Mouse (Mus musculus): ENCODE measurements around the gene Tmc7. TPM values are rescaled to one million over a fixed set of nuclear protein-coding genes. Genes with fewer than 3 reads are reported as not detected.

The Tmc7 gene
- polyA plus RNA-seq (2016; fragmentation: Nextera tagmentation; extraction: Ambion mirVana): 8.4 and 9.4 TPM in 2 replicates

DNA sequence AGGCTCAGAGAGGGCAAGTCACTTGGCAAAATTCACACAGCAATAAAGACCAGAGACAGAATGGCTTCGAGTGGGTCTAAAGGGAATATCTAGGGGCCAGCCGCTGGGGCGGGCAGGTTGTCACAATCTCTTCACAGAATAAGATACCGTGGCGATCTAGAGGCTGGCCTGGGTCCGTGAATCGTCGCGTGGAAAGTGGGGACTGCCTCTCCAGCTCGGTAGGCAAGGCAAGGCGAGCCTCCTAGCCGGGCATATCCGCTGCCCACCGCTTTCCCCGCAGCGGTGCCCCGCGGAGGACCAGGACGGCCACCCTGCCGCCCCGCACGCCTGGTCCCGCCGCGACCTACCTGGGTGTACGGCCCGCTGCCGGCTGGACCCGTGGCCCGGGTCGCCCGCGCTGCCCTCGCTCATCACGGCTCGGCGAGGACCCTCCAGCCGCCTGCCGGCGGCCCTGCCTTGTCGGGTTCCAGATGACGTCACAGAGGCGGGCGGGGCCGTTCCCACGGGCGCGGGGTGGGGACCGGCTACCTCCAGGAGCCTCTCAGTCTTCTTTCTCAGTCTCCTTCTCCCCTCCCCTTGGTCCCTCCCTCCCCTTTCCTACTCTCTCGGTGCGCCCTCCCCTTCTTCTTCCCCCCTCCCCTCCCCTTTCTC is at the start of gene Tmc7:
Tmc7 (minus strand) TSS at position 480 of the 651 bp plus-strand sequence.
- Histone ChIP-seq H3K27me3 (replicated peaks) (no peaks in the 10 kb centered on the region), H3K36me3 (0 out of 2 replicates have a peak, but pooled peaks cover 2% of the 10 kb centered on the region), H3K4me2 (replicated peaks) (peak within 1 kb of the TSS; percentile 82), H3K27ac (no peak within 1 kb of the TSS), H3K4me1 (peaks cover 10% of the 10 kb centered on the region), H3K4me3 (peak within 1 kb of the TSS; percentile 62), H3K9ac (peak within 1 kb of the TSS; percentile 83), H3K9me3 (peaks cover 10% of the 10 kb centered on the region; the same call in 1 of the 2 replicates)
- ATAC-seq (ENCODE audit: low FRiP score, low read depth): peak; percentile 83
- under 1% methylated on average over 46 of the region's 51 CpGs for WGBS

DNA sequence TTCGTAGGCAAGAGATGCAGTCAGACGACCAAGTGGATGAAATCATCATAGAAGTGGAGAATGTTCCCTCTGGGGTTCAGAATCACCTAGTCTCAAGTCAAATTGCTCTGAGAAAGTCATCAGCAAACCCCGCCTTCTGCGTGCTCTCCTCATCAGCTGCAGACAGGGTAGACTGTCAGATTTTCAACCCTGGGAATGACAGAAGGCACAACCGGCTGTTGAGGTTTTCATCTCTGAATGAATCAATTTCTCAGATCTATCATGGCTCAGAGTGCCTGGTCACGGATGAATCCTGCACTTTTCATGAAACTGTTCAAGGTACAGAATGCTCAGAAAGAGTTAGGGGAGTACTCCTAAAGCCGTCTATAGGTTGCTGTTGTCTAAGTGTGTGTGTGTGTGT is 49.4 kb upstream of the Tmc7 start:
- Histone ChIP-seq H3K27ac (no peak overlapping the region), H3K4me1 (no peaks in the 10 kb centered on the region), H3K36me3 (no peaks in the 10 kb centered on the region), H3K9me3 (no peaks in the 10 kb centered on the region), H3K27me3 (replicated peaks) (no peaks in the 10 kb centered on the region), H3K4me2 (replicated peaks) (no peak overlapping the region), H3K9ac (no peak overlapping the region), H3K4me3 (no peak overlapping the region)
- WGBS: 86% methylated on average over 7 of the region's 7 CpGs
- ATAC-seq (ENCODE audit: low FRiP score, low read depth): no peak

DNA sequence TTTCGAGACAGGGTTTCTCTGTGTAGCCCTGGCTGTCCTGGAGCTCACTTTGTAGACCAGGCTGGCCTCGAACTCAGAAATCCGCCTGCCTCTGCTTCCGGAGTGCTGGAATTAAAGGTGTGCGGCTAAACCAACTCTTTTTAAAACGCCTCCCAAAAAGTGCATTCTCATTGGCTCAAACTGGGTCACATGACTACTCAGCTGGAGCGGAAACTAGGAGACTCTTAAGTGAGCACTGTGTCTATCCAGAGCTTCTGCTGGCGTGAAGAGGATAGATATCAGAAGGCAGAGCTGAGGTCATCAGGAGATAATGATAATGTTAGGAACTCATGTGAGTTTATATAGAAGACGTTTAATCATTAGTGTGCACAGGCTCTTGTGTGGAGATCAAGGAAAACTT is 48.6 kb upstream of the Tmc7 start:
- H3K27me3 ChIP-seq (replicated peaks): no peaks in the 10 kb centered on the region
- no peaks in the 10 kb centered on the region for H3K4me1 ChIP-seq
- no peaks in the 10 kb centered on the region for H3K9me3 ChIP-seq
- H3K9ac ChIP-seq: no peak overlapping the region
- no peak overlapping the region for H3K4me3 ChIP-seq
- WGBS: 90% methylated on average over 9 of the region's 9 CpGs
- H3K4me2 ChIP-seq (replicated peaks): no peak overlapping the region
- H3K27ac ChIP-seq: no peak overlapping the region
- ATAC-seq (ENCODE audit: low FRiP score, low read depth): no peak
- H3K36me3 ChIP-seq: no peaks in the 10 kb centered on the region

DNA sequence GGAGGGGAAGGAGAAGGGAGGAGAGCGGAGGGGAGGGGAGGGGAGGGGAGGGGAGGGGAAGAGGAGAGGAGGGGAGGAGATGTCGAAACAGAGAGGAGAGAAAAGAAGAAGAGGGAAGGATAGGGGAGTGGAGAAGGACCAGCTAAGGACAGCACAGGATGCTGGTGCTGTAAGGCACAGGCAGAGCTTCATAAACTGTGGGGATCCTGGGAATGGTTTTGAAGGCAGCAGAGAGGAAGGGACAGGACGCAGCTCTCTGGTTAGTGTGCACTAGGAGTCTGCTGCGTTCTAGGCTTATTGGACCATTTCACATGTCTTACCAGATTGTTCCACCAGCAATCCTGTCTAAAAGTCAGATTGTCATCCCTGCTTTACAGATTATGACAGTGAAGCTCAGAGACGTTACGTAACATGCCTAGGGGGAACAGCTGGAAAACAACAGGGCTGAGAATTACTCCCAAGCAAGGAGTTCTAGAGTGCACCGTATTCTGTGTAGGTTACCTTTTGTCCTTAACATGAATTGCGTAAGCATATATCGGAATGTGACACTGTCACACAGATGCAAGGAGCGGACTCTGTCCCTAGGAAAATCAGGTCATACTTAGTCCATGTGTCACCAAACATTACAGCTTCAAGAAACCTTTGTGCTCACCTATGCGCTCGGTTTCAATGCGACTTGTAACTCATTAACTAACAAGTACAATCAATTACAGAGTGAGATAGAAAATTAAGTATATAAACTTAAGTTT is 43.2 kb upstream of the Tmc7 start:
- no peak overlapping the region for H3K4me3 ChIP-seq
- no peak overlapping the region for H3K4me2 ChIP-seq (replicated peaks)
- 81% methylated on average over 13 of the region's 13 CpGs for WGBS
- no peaks in the 10 kb centered on the region for H3K27me3 ChIP-seq (replicated peaks)
- no peak overlapping the region for H3K9ac ChIP-seq
- H3K36me3 ChIP-seq: no peaks in the 10 kb centered on the region
- ATAC-seq (ENCODE audit: low FRiP score, low read depth): no peak
- no peaks in the 10 kb centered on the region for H3K4me1 ChIP-seq
- no peaks in the 10 kb centered on the region for H3K9me3 ChIP-seq
- no peak overlapping the region for H3K27ac ChIP-seq

DNA sequence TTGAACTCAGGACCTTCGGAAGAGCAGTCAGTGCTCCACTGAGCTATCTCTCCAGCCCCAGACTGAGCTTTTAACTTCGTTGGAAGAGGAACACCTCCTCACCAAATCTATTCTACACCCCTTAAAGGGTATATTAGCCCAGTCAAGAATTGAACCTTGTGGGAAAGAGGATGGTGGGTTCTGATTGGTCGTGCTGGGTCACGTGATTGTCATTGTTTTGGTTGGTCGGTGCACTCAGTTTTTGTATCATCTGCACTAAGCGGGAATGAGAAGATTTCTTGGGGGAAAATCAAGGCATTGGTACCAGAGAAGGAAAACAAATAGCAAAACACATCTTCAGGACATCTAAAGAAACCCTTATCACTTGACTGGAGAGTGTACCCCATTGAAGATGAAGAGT is 36.6 kb upstream of the Tmc7 start:
- Histone ChIP-seq H3K36me3 (no peaks in the 10 kb centered on the region), H3K27ac (no peak overlapping the region), H3K4me3 (no peak overlapping the region), H3K4me1 (no peaks in the 10 kb centered on the region), H3K9me3 (no peaks in the 10 kb centered on the region), H3K9ac (no peak overlapping the region), H3K27me3 (replicated peaks) (no peaks in the 10 kb centered on the region), H3K4me2 (replicated peaks) (no peak overlapping the region)
- 81% methylated on average over 6 of the region's 6 CpGs for WGBS
- no peak for ATAC-seq (ENCODE audit: low FRiP score, low read depth)

DNA sequence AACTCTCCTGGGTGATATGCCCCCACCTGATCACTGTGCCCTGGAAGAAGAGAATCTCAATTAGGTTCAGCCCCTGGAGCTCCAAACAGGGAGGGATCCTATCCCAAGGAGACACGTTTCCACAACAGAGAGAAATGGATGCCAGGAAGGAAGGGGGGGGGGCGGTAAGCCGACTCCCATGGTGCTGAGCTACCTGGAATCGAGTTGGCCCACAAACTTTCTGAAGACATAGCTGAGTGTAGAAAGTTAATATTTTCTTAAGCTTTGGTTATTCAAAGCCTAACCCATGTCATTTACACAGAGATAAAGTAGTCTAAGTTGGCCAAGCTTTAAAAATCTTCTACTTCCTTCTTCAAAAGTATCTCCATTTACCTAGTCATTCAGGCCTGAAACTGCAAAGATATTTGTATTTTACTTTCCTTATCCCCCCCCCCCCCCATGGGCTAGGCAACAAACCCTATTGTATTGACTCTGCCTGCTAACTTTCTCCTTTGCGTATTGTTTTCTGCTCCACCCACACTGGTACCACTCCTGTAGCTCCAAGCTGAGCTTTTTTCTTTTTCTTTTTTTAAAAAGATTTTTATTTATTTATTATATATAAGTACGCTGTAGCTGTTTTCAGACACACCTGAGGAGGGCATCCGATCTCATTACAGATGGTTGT is 35.8 kb upstream of the Tmc7 start:
- no peak overlapping the region for H3K4me2 ChIP-seq (replicated peaks)
- no peaks in the 10 kb centered on the region for H3K9me3 ChIP-seq
- H3K9ac ChIP-seq: no peak overlapping the region
- no peak overlapping the region for H3K27ac ChIP-seq
- WGBS: 89% methylated on average over 7 of the region's 7 CpGs
- H3K36me3 ChIP-seq: no peaks in the 10 kb centered on the region
- ATAC-seq (ENCODE audit: low FRiP score, low read depth): no peak
- H3K4me3 ChIP-seq: no peak overlapping the region
- no peaks in the 10 kb centered on the region for H3K4me1 ChIP-seq
- no peaks in the 10 kb centered on the region for H3K27me3 ChIP-seq (replicated peaks)

DNA sequence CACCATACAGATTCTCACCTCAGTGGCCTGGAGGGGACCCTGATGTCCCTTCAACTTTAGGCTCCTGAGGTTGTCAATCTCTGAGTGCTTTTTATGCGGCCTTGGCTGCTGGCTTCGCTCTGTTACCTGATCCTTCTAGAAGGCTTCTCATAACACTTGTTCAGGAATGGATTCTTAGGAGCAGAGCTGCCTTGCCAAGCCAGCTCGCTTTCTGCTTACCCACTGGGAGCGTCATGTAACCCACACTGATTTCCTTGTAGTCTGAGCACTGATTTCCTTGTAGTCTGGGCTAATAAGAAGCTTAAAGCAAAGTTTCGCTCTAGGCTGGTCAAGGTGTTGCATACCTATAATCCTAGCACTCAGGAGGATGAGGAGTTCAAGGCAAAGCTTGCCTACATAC is 33.6 kb upstream of the Tmc7 start:
- Histone ChIP-seq H3K9me3 (no peaks in the 10 kb centered on the region), H3K4me2 (replicated peaks) (no peak overlapping the region), H3K9ac (no peak overlapping the region), H3K27me3 (replicated peaks) (no peaks in the 10 kb centered on the region), H3K4me1 (no peaks in the 10 kb centered on the region), H3K4me3 (no peak overlapping the region), H3K36me3 (no peaks in the 10 kb centered on the region), H3K27ac (no peak overlapping the region)
- 87% methylated on average over 5 of the region's 5 CpGs for WGBS
- no peak for ATAC-seq (ENCODE audit: low FRiP score, low read depth)

DNA sequence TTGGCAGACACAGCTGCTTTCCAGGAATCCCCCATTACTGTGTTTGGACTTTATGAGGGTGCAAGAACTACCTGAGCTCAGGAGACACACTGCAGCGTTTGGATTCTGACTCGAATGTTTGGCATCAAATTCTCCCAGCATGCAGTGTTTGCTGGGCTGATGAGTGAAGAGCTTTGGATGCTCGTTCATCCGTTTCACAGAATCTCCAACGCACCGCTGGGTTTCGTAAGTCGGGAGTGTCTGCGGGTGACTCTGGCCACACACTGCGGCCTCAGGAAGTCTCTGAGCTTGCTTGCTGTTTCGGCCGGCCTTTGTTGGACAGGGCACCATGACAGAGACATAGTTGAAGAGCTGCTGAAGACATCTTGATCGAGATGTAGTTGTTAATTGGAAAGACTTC is 29.5 kb upstream of the Tmc7 start:
- Histone ChIP-seq H3K4me3 (no peak overlapping the region), H3K27ac (no peak overlapping the region), H3K9me3 (no peaks in the 10 kb centered on the region), H3K4me2 (replicated peaks) (no peak overlapping the region), H3K36me3 (no peaks in the 10 kb centered on the region), H3K4me1 (no peaks in the 10 kb centered on the region), H3K9ac (no peak overlapping the region), H3K27me3 (replicated peaks) (no peaks in the 10 kb centered on the region)
- 68% methylated on average over 13 of the region's 13 CpGs for whole genome bisulfite sequencing
- ATAC-seq (ENCODE audit: low FRiP score, low read depth): no peak

DNA sequence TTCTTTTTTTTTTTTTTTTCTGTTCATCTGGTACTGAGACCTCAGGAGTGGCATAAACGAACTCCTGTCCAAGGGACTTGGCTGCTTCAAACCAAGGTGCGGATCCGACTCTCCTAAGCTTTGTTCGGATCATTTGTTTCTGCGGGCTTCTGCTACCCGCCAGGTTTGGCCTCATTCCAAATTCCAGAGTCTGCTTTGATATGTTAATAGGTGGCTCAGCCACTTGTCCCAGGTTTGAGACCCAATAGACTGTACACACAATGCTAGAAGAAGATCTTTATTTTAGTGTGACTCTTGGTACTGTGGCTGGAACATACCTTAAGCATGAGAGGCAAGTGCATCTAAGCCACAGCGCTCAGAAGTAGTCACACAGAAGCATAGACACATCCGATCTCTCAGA is 27.4 kb upstream of the Tmc7 start:
- ATAC-seq (ENCODE audit: low FRiP score, low read depth): no peak
- Histone ChIP-seq H3K9me3 (no peaks in the 10 kb centered on the region), H3K27me3 (replicated peaks) (no peaks in the 10 kb centered on the region), H3K4me1 (no peaks in the 10 kb centered on the region), H3K4me3 (no peak overlapping the region), H3K4me2 (replicated peaks) (no peak overlapping the region), H3K9ac (no peak overlapping the region), H3K36me3 (no peaks in the 10 kb centered on the region), H3K27ac (no peak overlapping the region)
- WGBS: 70% methylated on average over 8 of the region's 8 CpGs

DNA sequence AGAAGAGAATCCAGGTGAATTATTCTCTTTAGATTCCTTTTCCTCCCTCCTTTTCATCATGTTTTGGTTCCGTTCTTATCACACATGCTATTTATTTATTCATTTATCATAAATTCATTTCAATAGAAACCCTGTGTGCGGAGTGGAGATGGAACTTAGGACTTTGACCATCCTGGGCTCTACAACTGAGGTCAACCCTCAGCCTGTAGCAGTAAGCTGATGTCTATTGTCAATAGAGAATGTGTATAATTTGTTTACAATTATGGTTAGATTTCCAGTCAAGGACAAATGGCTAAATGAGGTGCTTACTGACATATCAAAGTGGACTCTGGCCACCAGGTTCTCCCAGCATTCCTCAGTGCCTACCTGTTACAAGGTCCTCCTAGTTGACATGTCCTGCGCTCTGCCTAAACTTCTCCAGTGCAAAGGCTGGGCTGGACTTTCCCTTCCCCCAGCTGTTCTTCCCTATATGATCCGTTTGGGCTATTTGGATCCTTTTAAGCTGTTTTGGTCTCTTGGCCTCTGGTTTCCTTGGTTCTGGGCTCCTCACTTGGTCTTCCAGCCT is 26.7 kb upstream of the Tmc7 start:
- Histone ChIP-seq H3K9me3 (0 out of 2 replicates have a peak, but pooled peaks cover 4% of the 10 kb centered on the region), H3K27ac (no peak overlapping the region), H3K4me2 (replicated peaks) (no peak overlapping the region), H3K36me3 (no peaks in the 10 kb centered on the region), H3K4me1 (no peaks in the 10 kb centered on the region), H3K27me3 (replicated peaks) (no peaks in the 10 kb centered on the region), H3K9ac (no peak overlapping the region), H3K4me3 (no peak overlapping the region)
- 90% methylated on average over 4 of the region's 4 CpGs for WGBS
- no peak for ATAC-seq (ENCODE audit: low FRiP score, low read depth)

DNA sequence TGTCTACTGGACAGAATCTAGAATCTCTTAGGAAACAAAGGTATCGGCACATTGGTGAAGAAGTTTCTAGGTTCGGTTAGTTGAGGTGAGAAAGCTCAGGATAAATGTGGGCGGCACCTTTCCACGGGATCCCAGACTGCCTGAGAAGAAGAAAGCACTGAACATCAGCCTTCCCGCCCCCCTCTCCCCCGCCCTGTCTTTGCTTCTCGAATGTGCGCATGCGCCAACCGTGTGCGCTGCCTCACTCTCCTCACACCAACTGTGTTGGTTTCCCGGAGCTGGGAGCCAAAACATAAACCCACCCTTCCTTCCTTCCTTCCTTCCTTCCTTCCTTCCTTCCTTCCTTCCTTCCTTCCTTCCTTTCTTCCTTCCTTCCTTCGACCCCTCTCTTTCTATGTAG is 26.2 kb upstream of the Tmc7 start:
- Histone ChIP-seq H3K9ac (no peak overlapping the region), H3K4me1 (no peaks in the 10 kb centered on the region), H3K27me3 (replicated peaks) (no peaks in the 10 kb centered on the region), H3K36me3 (no peaks in the 10 kb centered on the region), H3K9me3 (0 out of 2 replicates have a peak, but pooled peaks cover 9% of the 10 kb centered on the region), H3K27ac (no peak overlapping the region), H3K4me3 (no peak overlapping the region), H3K4me2 (replicated peaks) (no peak overlapping the region)
- no peak for ATAC-seq (ENCODE audit: low FRiP score, low read depth)
- WGBS: 91% methylated on average over 13 of the region's 13 CpGs

DNA sequence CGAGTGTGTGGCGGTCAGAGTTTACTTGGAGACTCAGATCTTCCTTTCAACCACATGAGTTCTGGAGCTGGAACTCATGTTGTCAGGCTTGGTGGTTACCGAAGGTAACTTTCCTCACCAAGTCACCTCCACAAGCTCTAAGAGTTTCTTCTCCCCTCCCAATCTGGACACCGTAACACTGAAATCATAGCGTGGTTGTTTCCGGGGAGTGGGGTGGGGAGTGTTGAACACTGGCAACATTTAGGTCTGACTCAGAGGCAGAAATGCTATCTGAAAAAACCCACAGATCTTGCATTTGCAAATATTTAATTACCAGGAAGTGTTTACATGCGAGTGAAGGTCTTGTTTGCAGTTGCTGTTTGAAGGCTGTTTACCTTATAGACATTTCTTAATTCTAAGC is 25.3 kb upstream of the Tmc7 start:
- 0 out of 2 replicates have a peak, but pooled peaks cover 9% of the 10 kb centered on the region for H3K9me3 ChIP-seq
- H3K36me3 ChIP-seq: no peaks in the 10 kb centered on the region
- no peak overlapping the region for H3K27ac ChIP-seq
- no peak overlapping the region for H3K9ac ChIP-seq
- no peak overlapping the region for H3K4me2 ChIP-seq (replicated peaks)
- H3K27me3 ChIP-seq (replicated peaks): no peaks in the 10 kb centered on the region
- no peaks in the 10 kb centered on the region for H3K4me1 ChIP-seq
- H3K4me3 ChIP-seq: no peak overlapping the region
- WGBS: 94% methylated on average over 7 of the region's 7 CpGs
- ATAC-seq (ENCODE audit: low FRiP score, low read depth): no peak

All from neural tube, embryonic 12.5 days (tissue).